Mouse (Mus musculus) spleen, postnatal 4 days (tissue): ENCODE results near the gene Fyb.

ENCODE experiments used
- DNase-seq, 2 experiments: peaks; one replicate each; pipeline ENCODE4 v3.0.0; 2022; ENCODE audit warnings: low spot score in 2 of 2

Fyb gene

DNA sequence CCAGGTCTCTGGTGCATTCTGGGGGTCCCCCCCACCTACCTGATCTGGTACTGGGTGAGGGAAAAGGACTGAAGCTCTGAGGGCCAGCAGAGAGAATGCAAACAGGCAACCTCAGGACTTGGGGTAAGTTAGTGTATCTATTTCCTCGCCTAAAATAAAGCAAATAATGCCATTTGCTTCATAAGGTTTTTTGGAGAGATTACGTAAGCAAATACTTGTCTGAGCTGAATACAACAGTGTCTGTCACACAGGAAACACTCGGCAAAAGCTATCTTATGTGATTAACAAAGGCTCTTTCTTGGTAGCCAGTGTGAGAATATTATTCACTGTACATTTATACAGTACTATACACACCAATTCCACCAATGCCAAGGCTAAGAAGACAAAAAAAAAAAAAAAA is 76.0 kb downstream of the Fyb start:
- DNase-seq, result no peak

DNA sequence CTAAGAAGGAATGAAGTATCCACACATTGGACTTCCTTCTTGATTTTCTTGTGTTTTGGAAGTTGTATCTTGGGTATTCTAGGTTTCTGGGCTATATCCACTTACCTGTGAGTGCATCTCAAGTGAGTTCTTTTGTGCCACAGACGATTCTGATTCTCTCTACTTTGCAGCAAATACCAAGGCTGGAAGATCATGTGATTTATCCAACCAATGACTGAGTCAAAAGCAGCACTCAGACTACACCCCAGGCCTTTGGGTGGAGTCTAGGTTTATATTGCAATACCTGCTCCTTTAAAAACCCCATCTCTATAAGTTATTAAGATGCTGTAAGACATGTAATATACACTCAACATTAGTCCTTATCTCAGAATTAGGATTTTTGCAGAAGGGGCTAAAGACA is 77.7 kb downstream of the Fyb start:
- no peak for DNase-seq

DNA sequence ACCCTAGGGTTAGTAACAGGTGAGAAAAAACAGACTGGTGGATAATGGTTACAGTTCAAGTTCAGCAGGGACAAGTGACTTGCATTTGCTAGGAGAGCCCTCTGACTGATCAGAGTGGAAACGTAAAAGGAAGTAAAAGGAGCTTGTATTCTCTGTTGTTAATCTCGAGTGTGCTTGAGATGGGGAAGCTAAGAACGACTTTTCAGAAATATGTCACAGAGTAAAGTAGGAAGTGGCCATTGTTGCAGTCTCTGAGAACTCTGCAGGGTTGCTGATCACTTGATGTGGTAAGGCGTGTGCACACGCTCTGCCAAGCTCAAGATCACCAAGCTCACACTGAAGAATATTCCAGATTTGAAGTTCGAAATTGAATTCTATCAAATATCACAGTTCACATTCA is 78.7 kb downstream of the Fyb start:
- no peak for DNase-seq

DNA sequence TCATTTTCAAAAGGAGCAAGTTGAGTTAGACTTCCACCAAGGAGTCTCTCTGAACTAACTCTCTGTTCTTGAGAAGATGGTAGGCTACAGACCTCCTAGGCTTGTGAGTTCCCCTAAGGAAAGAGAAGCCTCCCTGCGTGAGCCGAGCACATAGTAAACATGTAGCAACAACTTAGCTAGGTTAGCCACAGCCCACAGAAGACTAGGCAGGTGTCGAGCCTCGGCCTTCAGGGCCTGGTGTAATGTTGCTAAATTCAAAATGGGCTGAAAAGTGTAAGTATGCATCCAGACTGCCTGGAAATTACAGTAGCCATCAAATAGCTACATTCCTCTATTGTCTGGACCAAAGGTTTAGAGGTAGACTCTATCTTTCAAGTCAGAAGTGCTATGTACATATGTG is 79.3 kb downstream of the Fyb start:
- DNase-seq, result no peak

DNA sequence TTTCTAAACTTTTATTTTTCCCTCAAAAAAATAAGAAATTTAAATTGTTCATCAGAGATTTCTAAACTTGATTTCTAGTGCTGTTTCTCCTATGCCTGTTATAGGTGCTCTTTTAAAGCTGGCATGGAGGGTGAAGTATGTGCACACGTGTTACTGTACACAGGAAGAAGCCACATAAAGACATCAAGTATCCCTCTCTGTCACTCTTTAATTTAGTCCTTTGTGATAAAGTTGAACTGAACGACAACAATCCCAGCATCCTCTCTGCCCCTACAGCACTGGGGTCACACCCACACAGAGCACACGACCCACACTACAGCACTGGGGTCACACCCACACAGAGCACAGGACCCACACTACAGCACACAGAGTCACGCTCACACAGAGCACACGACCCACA is 88.0 kb downstream of the Fyb start:
- no peak for DNase-seq

DNA sequence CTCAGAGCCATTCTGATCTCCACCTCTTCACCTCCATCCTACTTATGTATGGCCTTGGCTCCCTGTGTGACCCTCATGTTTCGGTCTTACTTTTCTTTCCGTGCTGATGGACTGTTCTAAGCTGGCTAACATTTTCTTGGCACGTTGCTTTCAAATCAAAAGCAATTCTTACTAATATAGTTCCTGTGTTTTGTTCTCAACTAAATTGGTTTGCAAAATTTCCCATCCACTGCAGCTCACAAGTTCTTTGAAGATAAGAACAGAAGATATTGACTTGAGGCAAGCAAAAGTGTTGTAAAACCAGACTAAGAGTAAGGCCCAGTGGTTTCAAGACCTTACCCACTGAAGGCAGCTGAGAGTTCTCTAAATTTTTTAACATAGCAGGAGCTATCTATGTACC is 90.2 kb downstream of the Fyb start:
- no peak for DNase-seq

DNA sequence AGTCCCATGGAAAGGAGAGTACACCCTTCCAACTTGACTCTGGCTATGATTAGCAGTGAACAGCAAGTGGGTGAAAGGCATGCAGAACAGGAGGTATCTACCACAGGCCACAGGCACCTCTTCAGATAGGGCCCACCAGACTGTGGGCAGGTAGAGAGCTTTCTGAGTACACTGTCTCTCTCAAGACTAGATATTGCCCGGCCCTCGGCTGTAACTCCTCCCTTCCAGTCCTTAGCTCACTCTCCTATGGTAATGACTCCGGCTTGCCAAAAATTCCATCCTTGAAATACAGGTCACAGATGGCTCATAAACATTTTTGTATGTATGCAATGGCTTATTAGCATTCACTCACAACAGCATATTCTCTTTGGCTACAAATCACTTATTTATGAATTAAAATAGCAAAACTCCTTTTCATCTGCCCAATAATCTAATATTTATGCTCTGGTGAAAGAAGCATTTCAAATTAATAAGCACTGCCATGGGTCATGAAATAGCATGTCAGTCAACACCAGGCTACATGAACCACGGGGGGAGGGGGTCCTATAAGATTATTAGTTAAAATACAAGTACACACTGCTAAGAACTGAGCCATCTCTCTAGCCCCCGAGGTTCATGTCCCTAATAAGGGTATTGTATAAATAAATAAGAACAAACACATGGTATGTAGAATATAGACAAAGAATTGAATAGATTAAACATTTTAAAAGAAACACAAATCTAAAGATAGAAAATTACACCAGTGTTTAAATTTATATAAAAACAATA is 93.9 kb downstream of the Fyb start:
- no peak for DNase-seq

DNA sequence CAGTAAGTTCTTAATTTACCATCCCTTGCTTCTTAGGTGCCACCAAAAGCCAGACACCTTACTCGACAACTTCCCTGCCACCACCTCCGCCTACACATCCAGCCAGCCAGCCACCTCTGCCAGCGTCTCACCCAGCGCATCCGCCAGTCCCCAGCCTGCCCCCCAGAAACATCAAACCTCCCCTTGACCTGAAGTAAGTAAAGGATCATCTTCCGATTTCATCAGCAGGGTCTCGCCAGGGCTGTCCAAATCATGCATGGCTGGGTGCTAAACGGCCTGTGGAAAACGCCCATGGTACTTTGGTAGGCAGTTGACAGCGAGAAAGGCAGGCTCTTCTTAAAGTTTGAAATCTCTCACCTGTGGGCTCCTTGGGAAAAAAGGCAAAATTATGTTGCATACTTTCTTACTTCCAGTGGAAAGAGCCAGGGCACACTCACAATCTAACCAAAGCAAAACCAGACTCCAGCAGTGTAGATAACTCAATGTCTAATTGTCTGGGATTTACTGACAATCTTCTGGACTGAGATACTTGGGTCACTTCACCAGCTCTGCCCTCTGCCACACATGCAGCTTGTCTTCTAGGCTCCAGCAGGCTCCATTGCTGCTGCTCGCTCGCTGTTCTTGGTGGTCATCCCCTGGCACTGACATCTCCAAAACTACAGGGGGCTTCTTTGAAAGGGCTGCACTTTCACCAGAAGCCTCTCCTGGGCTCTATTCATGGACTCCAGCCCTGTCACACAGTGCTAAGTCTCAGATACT is 97.1 kb downstream of the Fyb start:
- no peak for DNase-seq

DNA sequence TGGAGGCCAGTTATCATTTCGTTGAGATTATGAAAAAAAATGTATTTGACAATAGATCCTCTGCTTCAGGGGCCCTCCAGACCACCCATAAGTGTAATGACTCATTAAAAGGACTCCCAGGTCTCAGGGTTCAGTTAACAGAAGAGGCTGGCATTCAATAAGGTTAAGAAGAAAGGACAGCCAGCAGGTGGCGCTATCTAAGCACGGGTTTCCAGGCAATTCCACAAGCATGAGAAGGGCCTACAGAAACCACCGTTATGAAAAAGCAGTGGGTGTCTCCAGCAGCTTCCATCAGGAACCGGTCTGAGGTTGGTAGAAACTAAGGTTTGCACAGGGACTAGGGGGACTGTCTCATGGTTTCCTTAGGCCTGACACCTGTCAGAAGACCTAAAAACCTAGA is 99.9 kb downstream of the Fyb start:
- DNase-seq, result peak; percentile 74 to 92

DNA sequence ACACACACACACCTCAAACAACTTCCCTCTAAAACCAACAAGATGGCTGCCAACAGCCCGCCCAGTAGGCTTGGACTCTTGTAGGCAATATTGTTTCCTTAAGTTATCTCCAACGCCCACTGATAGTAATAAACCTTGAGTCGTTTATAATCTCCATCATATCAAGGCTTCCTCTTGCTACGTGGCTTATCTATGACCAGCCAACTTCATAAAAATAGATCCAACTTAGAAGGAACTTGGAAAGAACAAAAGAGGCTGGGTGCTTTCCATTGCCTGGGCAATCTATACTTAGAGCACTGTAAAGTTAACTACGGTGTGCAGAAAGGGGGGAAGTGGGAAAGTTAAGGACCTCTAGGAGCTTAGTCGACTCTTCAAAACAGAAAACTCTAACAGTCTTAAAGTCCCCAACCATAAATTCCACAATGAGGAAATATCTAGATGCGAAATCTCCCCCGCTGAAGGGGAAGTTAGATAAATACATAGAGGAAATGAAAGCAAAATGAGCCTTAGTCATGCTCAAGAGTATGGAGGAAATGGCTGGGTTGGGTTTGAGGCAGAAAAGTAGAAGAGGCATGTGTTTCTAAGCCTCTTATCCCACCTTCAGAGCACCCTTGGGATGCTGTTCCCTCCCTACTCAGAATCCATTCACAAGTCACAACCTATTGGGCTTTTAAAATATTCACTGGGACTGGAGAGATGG is 101.0 kb downstream of the Fyb start:
- DNase-seq, result no peak

DNA sequence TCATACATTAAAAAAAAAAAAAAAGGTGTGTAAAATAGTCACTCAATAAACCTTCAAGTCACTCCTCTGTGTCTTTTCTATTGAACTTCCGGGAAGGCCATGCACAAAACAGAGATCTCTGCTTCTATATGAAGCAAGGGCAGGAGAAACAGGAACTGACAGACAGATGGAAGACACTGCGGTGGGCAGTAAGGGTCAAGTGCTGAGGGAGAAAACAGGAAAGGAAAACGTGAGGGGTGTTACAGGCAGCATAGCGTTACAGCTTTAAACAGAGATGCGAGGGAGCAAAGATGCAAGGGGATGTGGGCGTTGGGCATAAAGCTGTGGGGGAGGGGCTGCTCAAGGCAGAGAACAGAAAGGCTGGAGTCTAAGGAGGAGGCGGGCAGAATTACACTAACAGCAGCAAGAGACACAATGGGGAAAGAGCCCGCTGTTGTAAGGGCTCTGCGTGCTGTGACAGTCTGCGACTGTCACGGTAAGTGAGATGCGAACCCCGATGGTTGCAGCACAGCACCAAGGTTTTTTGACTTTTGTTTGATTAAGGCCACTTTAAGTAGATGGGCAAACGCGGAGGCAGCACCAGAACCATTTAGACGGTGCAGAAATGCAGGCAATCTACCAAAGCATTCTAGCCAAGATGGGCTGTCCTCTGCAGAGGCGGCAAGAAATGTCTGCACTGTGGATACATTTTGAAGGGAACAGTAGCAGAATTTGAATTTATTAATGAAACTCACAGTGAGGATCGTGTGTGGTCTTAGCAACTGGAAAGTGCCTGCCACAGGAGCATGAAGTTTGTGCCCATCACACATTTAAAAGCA is 101.9 kb downstream of the Fyb start:
- peak in 1 of 2 experiments; percentile 26 for DNase-seq

DNA sequence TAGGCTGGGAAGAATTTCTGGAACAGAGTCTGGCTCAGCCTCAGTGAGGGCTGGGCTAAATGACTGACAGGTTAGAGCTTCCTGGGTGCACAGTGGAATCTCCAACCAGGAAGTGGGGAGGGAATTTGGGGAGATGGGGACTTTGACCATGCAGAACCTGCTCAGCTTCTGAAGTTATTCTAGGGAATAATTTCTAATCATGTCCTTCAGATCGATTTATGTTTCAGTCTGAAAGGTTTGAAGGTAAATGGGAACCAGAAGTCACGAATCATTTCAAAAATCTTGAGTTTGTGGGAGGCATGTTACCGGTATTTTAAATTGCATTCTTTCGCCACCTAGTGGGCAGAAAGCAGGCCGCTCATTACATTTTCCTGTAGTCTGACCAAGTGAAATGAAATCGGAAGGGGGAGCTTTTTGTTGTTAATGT is 103.0 kb downstream of the Fyb start:
- peak in 1 of 2 experiments; percentile 46 for DNase-seq

DNA sequence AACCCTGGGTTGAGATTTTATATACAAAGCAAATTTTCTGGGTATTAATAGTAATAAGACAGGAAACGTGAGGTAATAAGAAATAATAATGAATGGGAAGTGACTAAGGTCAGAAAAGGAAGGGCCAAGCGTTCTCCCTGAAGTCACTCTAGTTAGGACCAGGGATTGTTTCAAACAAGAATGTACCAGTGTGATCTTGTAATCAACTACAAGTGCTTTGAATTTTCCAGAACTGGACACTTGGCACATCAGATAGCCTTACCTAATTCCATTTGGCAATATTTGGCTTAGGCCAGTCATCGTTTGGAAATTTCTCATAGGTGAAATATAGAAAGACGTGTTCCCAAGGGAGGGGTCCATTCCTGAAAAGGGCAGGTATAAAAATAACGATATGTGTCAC is 103.5 kb downstream of the Fyb start:
- DNase-seq, result no peak

DNA sequence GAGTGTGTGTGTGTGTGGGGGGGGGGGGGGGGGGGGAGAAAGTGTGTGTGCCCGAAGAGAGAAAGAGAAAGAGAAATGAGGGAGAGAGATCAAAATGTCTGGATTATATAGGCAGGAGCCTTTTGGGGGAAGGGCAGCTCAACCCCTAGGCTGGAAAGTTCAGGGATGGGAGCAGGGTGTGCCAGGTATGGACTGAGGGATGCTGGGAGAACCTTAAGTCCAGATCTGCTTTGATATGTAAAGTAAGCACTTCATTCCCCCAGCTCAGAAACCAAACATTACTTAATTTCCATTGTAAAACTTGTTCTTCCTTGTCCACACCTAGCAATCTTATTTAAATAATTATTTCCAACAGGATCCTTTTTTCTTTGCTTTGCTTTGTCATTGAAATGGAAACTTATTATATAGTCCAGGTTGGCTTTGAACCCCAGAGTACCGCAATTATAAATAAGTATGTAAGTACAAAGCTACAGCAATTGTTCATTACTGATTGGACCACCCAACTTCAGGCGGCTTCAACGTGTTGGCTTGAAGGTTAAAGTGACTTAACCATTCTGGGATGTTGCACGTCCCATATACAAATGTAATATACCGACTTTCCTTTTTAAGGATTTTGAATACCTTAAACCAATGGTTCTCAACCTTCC is 105.9 kb downstream of the Fyb start:
- DNase-seq, result no peak

DNA sequence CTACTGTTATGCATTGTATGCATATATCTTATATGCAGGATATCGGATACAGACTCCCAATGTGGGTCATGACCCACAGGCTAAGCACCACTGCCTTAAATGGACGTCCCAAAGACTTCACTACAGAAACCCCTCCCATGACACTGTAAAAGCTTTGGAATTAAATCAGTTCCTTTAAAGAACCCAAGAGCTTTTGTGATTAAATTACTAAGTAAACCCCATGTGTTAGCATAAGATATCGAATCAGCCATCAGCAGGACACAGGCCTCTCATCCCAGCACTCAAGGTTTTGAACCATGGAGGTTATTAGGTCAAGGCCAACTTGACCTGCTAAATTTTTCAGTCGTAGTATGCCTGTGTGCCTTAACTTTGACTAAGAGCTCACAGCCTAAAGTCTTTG is 106.5 kb downstream of the Fyb start:
- no peak for DNase-seq

DNA sequence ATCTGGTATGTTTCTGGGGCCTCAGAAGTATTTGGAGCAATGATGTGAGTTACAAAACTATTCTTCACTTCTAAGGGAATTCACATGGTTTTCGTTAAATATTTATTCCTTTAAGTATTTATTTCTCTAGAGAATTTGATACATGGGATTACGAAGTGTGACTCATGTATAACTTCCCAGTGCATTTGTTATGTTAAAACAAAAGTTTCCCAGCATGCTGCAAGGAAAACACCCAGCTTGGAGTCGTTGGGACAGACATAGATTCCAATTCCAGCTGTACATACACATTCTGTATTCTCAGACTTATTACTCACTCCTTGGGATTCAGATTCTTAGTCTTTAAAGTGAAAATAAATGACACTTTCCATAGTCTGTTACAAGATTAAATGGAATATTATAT is 112.8 kb downstream of the Fyb start:
- DNase-seq, result no peak

DNA sequence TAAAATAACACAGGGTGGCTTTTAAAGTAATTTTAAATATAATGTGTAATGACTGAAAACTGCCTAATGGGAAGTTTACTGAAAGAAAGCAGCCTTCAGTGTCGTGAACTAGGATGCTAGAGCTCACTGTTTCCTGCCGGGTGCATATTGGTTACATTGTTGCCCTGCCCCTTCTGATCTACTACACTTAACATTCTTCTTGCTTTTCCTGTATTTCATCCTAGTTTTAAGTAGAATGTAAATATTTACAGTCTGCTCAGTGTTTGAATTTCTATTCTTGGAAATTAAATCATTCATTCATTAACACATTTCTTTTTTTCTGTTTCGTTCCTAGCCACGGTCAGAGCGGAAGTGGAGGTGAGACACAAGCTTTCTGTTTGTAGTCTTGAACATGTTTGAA is 119.6 kb downstream of the Fyb start:
- DNase-seq, result no peak

DNA sequence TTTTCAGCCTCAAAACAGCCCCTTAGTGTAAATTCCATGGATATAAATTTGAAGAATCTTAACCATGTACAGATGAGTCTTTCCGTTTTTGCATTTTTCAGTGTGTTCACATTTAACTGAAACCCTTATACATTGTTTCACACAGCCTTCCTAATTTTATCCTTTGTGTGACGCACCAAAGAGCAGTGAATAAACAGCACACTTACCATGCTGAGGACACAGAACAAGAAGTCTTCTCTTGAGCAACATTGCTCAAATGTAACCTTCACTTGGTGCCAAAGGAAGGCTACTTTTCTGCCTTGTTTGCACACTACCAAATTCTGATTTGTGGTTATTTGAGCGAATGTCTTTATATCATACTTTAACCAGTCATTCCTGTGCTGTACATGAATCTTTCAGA is 122.8 kb downstream of the Fyb start:
- DNase-seq, result no peak

DNA sequence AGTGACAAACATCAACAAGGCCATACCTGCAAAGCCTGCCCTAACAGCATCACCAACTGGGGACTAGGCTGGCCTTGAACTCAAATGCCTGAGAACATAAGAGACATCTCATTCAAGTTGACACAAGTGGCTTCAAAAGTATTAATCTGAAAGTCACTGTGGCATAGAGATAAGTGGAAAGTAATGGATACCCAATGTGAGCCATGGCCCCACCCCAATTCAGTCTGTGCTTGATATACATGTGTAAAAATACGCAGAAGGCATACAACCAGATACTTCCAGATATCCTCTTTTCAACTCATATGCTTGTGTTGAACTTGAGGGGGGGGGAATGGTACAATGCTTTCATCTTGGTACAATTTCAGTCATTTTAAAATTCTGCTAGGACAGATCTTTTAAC is 124.4 kb downstream of the Fyb start:
- no peak for DNase-seq

DNA sequence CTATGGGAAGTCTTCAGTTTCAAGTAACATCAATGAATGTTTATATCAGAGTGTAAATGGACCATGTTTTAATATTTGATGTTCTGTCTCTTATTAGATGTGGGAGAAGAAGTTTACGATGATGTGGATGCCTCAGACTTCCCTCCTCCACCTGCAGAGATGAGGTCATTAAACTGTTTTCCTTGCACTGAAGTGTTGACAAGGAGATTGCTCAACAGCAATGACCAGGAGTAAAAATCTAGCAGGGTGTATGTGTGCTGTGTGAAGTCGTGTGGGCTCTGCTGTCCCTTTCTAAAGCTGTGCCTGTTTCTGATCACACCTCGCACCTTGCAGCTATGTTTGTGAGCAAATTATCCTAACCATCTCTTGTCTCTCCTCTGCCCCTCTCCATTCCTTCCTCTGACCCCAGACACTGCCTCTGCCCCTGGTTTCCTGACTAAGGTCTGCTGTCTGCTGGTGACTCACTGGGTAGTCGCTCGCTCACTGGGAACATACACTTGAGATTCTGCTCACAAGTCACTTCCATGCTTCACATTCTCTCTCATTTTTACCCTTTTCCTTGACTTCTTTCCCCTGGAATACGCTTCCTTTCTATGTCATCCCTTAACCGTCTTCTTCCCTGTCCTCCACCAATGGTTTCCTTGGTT is 126.2 kb downstream of the Fyb start:
- no peak for DNase-seq

DNA sequence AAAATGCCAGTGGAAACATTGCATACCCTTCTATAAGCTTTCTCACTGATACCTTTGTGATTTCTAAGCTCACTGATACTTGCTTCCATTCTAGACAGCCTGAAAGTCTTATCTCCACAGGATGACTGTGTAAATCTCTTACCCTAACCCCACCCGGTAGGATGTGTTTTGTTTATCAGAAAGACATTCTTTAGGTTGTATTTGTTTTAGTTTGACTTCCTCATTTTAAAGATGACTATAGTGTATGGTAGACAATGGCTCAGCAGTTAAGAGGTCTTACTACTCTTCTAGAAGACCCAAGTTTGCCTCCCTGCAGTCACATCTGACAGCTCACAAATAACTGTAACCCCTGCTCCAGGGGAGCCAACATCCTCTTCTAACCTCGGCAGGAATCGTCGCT is 130.4 kb downstream of the Fyb start:
- no peak for DNase-seq
